Mouse (Mus musculus): Measurements from ENCODE around the gene Pdlim5. TPM values are rescaled to one million over a fixed set of nuclear protein-coding genes. Genes with fewer than 3 reads are reported as not detected.

The Pdlim5 gene
- total RNA-seq, 2 experiments from 2014 or later: 585 to 709 TPM

- no peak for TF ChIP-seq CTCF (IDR thresholded peaks at IDR 0.05)
- intact Hi-C loops (cut with DNase I): no loop called here
- DNase-seq: no peak
- H3K4me3 ChIP-seq: no peak overlapping the region
- H3K27ac ChIP-seq: no peak overlapping the region
Observed at GRCm38 (mm10) chr3:142280366-142281092, 115.0 kb downstream of the Pdlim5 start.

DNA sequence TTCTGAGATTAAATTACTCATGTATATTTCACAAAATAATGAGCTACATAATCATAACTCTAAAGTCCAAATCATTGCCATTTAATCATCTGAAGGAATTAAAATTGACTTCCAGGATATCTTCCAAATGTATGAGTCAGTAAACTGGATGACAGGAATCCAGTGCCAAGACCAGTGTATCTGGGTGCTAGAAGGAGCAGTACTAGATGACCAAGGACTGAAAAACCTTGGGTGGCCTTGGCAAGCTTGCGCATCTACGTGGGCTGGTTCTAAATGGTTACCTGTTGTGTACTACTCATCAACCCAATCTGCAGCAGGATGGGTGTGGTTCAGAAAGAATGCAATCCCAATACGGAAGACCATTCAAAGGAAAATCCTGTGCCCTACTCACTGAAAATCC is 116.5 kb downstream of the Pdlim5 start:
- Histone ChIP-seq H3K27ac (no peak overlapping the region), H3K4me3 (no peak overlapping the region)
- DNase-seq: no peak
- TF ChIP-seq CTCF (IDR thresholded peaks at IDR 0.05): no peak
- intact Hi-C loops (cut with DNase I): loop anchor here (5.0 to 10.0 kb wide), 2 partner anchors 237 to 286 kb away; partner anchors contain the start of gene Gbp3

DNA sequence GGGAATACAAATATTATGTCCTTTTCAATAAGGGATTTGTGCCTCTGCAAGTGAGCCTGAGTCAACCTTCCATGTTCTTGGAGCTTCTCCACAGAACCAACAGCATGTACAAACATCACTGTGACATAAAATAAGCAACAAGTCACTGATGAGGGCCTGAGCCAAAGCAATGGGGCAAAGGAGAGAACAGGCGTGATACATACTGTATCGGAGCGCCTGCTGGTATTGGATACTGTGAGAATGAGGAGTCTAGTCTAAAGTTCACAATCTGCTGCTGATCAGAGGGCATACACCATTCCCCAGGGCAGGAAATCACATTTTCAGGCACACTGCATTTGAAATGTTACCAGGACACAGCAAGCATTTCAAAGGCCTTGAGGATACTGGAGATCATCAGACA is 119.0 kb downstream of the Pdlim5 start:
- TF ChIP-seq CTCF (IDR thresholded peaks at IDR 0.05): no peak
- Histone ChIP-seq H3K27ac (no peak overlapping the region), H3K4me3 (no peak overlapping the region)
- DNase-seq: no peak
- intact Hi-C loops (cut with DNase I): loop anchor here (5.0 to 10.0 kb wide), 2 partner anchors 234 to 288 kb away; partner anchors contain the start of gene Gbp3

GRCm38 (mm10) chr3:142274993-142275392 is 120.5 kb downstream of the Pdlim5 start:
- DNase-seq: no peak
- peak; percentile 82 for TF ChIP-seq CTCF (IDR thresholded peaks at IDR 0.05)
- intact Hi-C loops (cut with DNase I): loop anchor here (2.0 to 10.0 kb wide), 5 partner anchors 233 to 412 kb away; partner anchors contain the start of gene Gbp3
- Histone ChIP-seq H3K27ac (no peak overlapping the region), H3K4me3 (no peak overlapping the region)

- no peak for DNase-seq
- H3K27ac ChIP-seq: no peak overlapping the region
- H3K4me3 ChIP-seq: no peak overlapping the region
- no peak for TF ChIP-seq CTCF (IDR thresholded peaks at IDR 0.05)
- intact Hi-C loops (cut with DNase I): loop anchor here (2.0 to 10.0 kb wide), 4 partner anchors 290 to 412 kb away; partner anchors contain the start of gene Gbp3
Observed at GRCm38 (mm10) chr3:142274451-142274850, 121.0 kb downstream of the Pdlim5 start.

GRCm38 (mm10) chr3:142273265-142273664 is 122.2 kb downstream of the Pdlim5 start:
- DNase-seq: no peak
- intact Hi-C loops (cut with DNase I): loop anchor here (5.0 to 10.0 kb wide), 2 partner anchors 291 to 292 kb away; partner anchors contain the start of gene Gbp3

GRCm38 (mm10) chr3:142256371-142256770 is 139.1 kb downstream of the Pdlim5 start:
- Histone ChIP-seq H3K4me3 (0 out of 2 replicates have a peak overlapping the region, but pooled peaks have one; percentile 1), H3K27ac (peak overlapping the region; percentile 70)
- peak; percentile 63 for DNase-seq
- intact Hi-C loops (cut with DNase I): no loop called here
- no peak for TF ChIP-seq CTCF (IDR thresholded peaks at IDR 0.05)

More at GRCm38 (mm10) chr3:142273265-142273664, 122.2 kb downstream of the Pdlim5 start:
- no peak overlapping the region for H3K4me3 ChIP-seq
- no peak overlapping the region for H3K27ac ChIP-seq
- TF ChIP-seq CTCF (IDR thresholded peaks at IDR 0.05): no peak

GRCm38 (mm10) chr3:142252086-142252485 is 143.4 kb downstream of the Pdlim5 start:
- Histone ChIP-seq H3K27ac (no peak overlapping the region), H3K4me3 (no peak overlapping the region)
- intact Hi-C loops (cut with DNase I): no loop called here
- no peak for DNase-seq
- TF ChIP-seq CTCF (IDR thresholded peaks at IDR 0.05): no peak

- DNase-seq: no peak
- no peak overlapping the region for H3K27ac ChIP-seq
- H3K4me3 ChIP-seq: no peak overlapping the region
- no peak for TF ChIP-seq CTCF (IDR thresholded peaks at IDR 0.05)
- intact Hi-C loops (cut with DNase I): no loop called here
Observed at GRCm38 (mm10) chr3:142249458-142249857, 146.0 kb downstream of the Pdlim5 start.

DNA sequence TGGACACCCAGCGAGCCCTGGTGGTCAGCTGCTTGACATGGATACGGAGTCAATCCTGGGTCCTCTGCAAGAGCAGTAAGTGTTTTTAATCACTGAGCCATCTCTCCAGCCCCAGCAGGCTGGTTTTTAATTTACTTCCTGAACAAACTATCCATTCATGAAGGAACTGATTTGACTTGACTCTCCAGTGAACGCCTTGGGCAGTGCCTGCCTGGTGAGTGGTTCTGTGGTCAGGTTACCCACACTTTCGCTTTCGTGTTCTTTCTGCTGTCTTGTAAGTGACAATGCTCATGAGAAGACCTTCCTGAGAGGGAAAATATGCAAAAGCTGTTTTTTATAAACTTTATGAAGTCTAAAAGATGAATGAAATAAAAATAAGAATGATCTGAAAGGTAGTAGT is 152.2 kb downstream of the Pdlim5 start:
- TF ChIP-seq CTCF (IDR thresholded peaks at IDR 0.05): no peak
- H3K4me3 ChIP-seq: no peak overlapping the region
- intact Hi-C loops (cut with DNase I): no loop called here
- DNase-seq: no peak
- H3K27ac ChIP-seq: no peak overlapping the region

DNA sequence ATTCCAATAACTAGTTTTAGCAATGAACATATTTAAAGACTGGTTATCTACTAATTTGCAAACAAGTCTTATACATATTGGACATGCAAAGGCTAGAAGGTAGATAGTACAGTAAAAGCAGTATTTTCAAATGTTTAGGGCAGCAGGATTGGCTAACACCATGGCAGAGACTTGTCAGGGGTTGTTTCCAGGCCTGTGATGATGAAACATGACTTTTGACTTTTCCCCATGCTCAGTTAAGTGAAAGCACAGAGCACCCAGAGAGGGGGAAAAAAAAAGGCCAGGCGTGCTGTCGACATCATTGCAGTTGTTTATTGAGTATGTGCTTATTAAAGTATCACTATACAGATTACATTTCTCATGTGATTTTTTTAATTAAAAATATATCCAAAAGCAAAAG is 156.2 kb downstream of the Pdlim5 start:
- DNase-seq: no peak
- no peak for TF ChIP-seq CTCF (IDR thresholded peaks at IDR 0.05)
- H3K27ac ChIP-seq: no peak overlapping the region

DNA sequence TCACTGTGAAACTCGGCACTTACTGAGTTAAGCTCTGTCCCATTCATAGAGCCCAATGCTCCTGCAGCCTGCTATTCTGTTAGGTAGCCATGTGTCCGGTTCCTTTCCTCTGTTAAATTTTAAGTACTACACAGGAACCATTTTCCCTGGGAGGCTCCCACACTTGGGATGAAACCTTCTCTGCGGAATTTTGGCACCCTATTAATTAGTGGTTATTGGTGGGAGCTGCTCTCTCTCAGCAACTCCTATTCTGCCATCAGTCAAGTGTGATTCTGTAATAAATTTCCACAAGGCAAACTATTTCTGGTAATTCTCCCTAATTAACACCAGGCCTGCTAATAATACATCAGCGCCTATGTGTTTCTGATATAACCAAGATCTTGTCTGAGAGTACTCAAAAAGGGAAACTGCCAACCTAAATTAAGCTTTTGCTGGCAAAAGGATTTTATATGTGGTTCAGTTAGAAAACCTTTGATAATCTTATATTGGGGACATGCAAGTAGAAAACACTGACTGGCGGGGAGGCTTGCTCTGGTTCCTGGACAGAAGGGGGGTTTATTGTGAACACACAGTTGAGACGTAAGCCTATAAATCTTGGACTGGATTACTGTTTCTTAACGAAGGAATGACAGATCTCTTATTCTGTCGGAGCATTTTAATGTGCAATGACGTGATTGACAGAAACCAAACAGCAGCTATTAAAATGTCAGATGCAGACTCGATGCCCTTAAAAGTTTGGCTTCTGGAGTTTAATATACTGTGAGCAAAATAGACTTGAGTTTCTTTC is 157.0 kb downstream of the Pdlim5 start:
- no peak for TF ChIP-seq CTCF (IDR thresholded peaks at IDR 0.05)
- Histone ChIP-seq H3K27ac (no peak overlapping the region), H3K4me3 (no peak overlapping the region)
- no peak for DNase-seq
- intact Hi-C loops (cut with DNase I): no loop called here

More for the DNA sequence above, 156.2 kb downstream of the Pdlim5 start:
- H3K4me3 ChIP-seq: no peak overlapping the region
- intact Hi-C loops (cut with DNase I): no loop called here

- intact Hi-C loops (cut with DNase I): no loop called here
- H3K4me3 ChIP-seq: no peak overlapping the region
- DNase-seq: no peak
- no peak for TF ChIP-seq CTCF (IDR thresholded peaks at IDR 0.05)
- H3K27ac ChIP-seq: no peak overlapping the region
Observed at GRCm38 (mm10) chr3:142237621-142238020, 157.9 kb downstream of the Pdlim5 start.
